Mouse (Mus musculus) Patski (cell line): ENCODE data around the gene Dnase1l3. TPM values are rescaled to one million over a fixed set of nuclear protein-coding genes. Genes with fewer than 3 reads are reported as not detected.

ENCODE experiments used
- ATAC-seq: fragments of 100-300 bp; one replicate; pipeline ENCODE4 v1.8.0; 2021
- CTCF ChIA-PET: fragments of 350-600 bp; sonication (Branson Sonifier 250); formaldehyde crosslinking; loops from one replicate; lab custom pipeline; 2022; ENCODE audit warnings: inconsistent platforms; lab: Charles Lee
- POLR2A ChIA-PET: fragments of 350-600 bp; sonication (Branson Sonifier 250); formaldehyde crosslinking; loops from one replicate; lab custom pipeline; 2022; ENCODE audit warnings: antibody characterized with exemption, inconsistent platforms; lab: Charles Lee
- DNase-seq: peaks from one replicate; pipeline ENCODE4 v3.0.0-alpha.2; 2011; ENCODE audit warnings: low read depth, low spot score
- H3K27me3 ChIP-seq: fragments of 371-371 bp; one replicate; pipeline ENCODE4 v1.5.1; 2021
- CTCF ChIP-seq: fragments of 100-300 bp; IDR thresholded peaks from one replicate; pipeline ENCODE4 v1.5.1; 2021
- in situ Hi-C: fragments of 300-500 bp; cut with MboI; formaldehyde crosslinking; loops from 3 replicates; pipeline ENCODE4 v1.11.1; 2018; ENCODE audit warnings: low pct_unique_long_range_greater_than_20kb, mixed read lengths
- polyA plus RNA-seq: library from polyadenylated mRNA; unstranded; gene quantifications from one replicate; pipeline ENCODE4 v1.2.3, GENCODE M21; 2021

Dnase1l3 gene
- polyA plus RNA-seq, 1 experiment from 2014 or later = 0.44 TPM

- no peak for TF ChIP-seq CTCF
- H3K27me3 ChIP-seq = no peaks in the 10 kb centered on the region
- ChIA-PET CTCF (interaction anchor here (2.2 kb wide), 1 partner anchor 53 kb away, joined by 8 read pairs; no protein-coding TSS in a partner anchor), POLR2A (interaction anchor here (0.9 kb wide), 1 partner anchor 10 kb away, joined by 3 read pairs; no protein-coding TSS in a partner anchor)
- in situ Hi-C loops = no loop called here
- DNase-seq (no peak), ATAC-seq (no peak)
Measured at GRCm38 (mm10) chr14:7943801-7944135, 50.6 kb downstream of the Dnase1l3 start.

- ChIA-PET CTCF (interaction anchor here (2.2 kb wide), 1 partner anchor 54 kb away, joined by 8 read pairs; no protein-coding TSS in a partner anchor), POLR2A (no interaction called here)
- in situ Hi-C loops = no loop called here
- DNase-seq (no peak), ATAC-seq (no peak)
- no peaks in the 10 kb centered on the region for H3K27me3 ChIP-seq
- no peak for TF ChIP-seq CTCF
Measured at GRCm38 (mm10) chr14:7943101-7943800, 51.1 kb downstream of the Dnase1l3 start.

GRCm38 (mm10) chr14:7941413-7941812 lies 53.0 kb downstream of the Dnase1l3 start:
- H3K27me3 ChIP-seq = no peaks in the 10 kb centered on the region
- in situ Hi-C loops = no loop called here
- TF ChIP-seq CTCF = no peak
- ChIA-PET CTCF (no interaction called here), POLR2A (interaction anchor here (0.6 kb wide), 1 partner anchor 39 kb away, joined by 3 read pairs; no protein-coding TSS in a partner anchor)
- no peak for ATAC-seq
- DNase-seq = no peak

GRCm38 (mm10) chr14:7938809-7939784 lies 55.3 kb downstream of the Dnase1l3 start:
- ATAC-seq = no peak
- no peak for DNase-seq
- in situ Hi-C loops = no loop called here
- ChIA-PET CTCF (no interaction called here), POLR2A (no interaction called here)
- H3K27me3 ChIP-seq = no peaks in the 10 kb centered on the region
- TF ChIP-seq CTCF = no peak

GRCm38 (mm10) chr14:7937052-7937630 lies 57.2 kb downstream of the Dnase1l3 start:
- in situ Hi-C loops = no loop called here
- no peak for ATAC-seq
- no peak for TF ChIP-seq CTCF
- no peak for DNase-seq
- ChIA-PET POLR2A (no interaction called here), CTCF (no interaction called here)
- no peaks in the 10 kb centered on the region for H3K27me3 ChIP-seq

GRCm38 (mm10) chr14:7934166-7934565 lies 60.2 kb downstream of the Dnase1l3 start:
- in situ Hi-C loops = no loop called here
- TF ChIP-seq CTCF = no peak
- no peaks in the 10 kb centered on the region for H3K27me3 ChIP-seq
- ATAC-seq = no peak
- ChIA-PET CTCF (interaction anchor here (1.5 to 2.3 kb wide), 2 partner anchors 12 to 32 kb away, joined by 3 to 6 read pairs; no protein-coding TSS in a partner anchor), POLR2A (no interaction called here)
- no peak for DNase-seq

GRCm38 (mm10) chr14:7932151-7932550 lies 62.2 kb downstream of the Dnase1l3 start:
- ATAC-seq (no peak), DNase-seq (no peak)
- in situ Hi-C loops = no loop called here
- CTCF ChIA-PET = interaction anchor here (1.0 kb wide), 1 partner anchor 8 kb away, joined by 4 read pairs; no protein-coding TSS in a partner anchor
- no peaks in the 10 kb centered on the region for H3K27me3 ChIP-seq
- POLR2A ChIA-PET = no interaction called here
- no peak for TF ChIP-seq CTCF

GRCm38 (mm10) chr14:7929029-7929428 lies 65.3 kb downstream of the Dnase1l3 start:
- ATAC-seq = no peak
- ChIA-PET POLR2A (no interaction called here), CTCF (interaction anchor here (0.9 to 1.2 kb wide), 2 partner anchors 9 to 11 kb away, joined by 3 read pairs; no protein-coding TSS in a partner anchor)
- no peak for TF ChIP-seq CTCF
- DNase-seq = no peak
- in situ Hi-C loops = no loop called here
- H3K27me3 ChIP-seq = no peaks in the 10 kb centered on the region

GRCm38 (mm10) chr14:7928362-7928761 lies 66.0 kb downstream of the Dnase1l3 start:
- in situ Hi-C loops = no loop called here
- no peak for TF ChIP-seq CTCF
- CTCF ChIA-PET = interaction anchor here (0.7 to 1.3 kb wide), 3 partner anchors 10 to 36 kb away, joined by 3 read pairs; no protein-coding TSS in a partner anchor
- no peak for ATAC-seq
- no peak for DNase-seq
- H3K27me3 ChIP-seq = no peaks in the 10 kb centered on the region
- POLR2A ChIA-PET = no interaction called here

- DNase-seq (no peak), ATAC-seq (no peak)
- no peak for TF ChIP-seq CTCF
- in situ Hi-C loops = no loop called here
- ChIA-PET POLR2A (no interaction called here), CTCF (interaction anchor here (0.8 kb wide), 1 partner anchor 24 kb away, joined by 3 read pairs; no protein-coding TSS in a partner anchor)
- no peaks in the 10 kb centered on the region for H3K27me3 ChIP-seq
Measured at GRCm38 (mm10) chr14:7923635-7924034, 70.7 kb downstream of the Dnase1l3 start.
